Mouse (Mus musculus) megakaryocyte, embryonic 14.5 days (primary cell): ENCODE data around the gene Stat1.

Experiments used
- FLI1 ChIP-seq: IDR thresholded peaks from 2 replicates; pipeline ENCODE4 v1.6.1; 2012; ENCODE audit warnings: low read length, inconsistent platforms, mixed read lengths
- GATA1 ChIP-seq: IDR thresholded peaks from 3 replicates; pipeline ENCODE4 v1.6.1; 2012; ENCODE audit warnings: mixed read lengths, low read length, inconsistent platforms, borderline replicate concordance

- TF ChIP-seq GATA1 (no peak), FLI1 (no peak)
Measured at GRCm38 (mm10) chr1:52107206-52107605, 12.0 kb upstream of the Stat1 start.
